Comparison of ENCODE assay signal across 18 mouse cellular contexts in genomic region chr6:99053998-99054397, GRCm38 (mm10).
"Had no signal": no experiment of that assay in that cellular context is flagged by ENCODE, and none has a peak within 500 bp of the region (broad histone marks: within the 10 kb centered on the region; RNA-seq: fewer than 3 reads in every experiment).

No protein-coding gene starts in this region.

- H3K4me1 ChIP-seq: limb, embryonic 10.5 days; neural tube, embryonic 13.5 days had no signal

- ATAC-seq: intestine, postnatal 0 days had no signal

- H3K27ac ChIP-seq: kidney, postnatal 0 days; layer of hippocampus, adult 2 months; limb, embryonic 10.5 days; limb, embryonic 13.5 days; liver, embryonic 13.5 days; neural tube, embryonic 13.5 days had no signal

- H3K4me2 ChIP-seq: limb, embryonic 13.5 days; liver, embryonic 13.5 days; midbrain, embryonic 11.5 days; neural tube, embryonic 13.5 days had no signal

- H3K4me3 ChIP-seq: layer of hippocampus, adult 2 months; limb, embryonic 10.5 days; limb, embryonic 13.5 days; liver, embryonic 13.5 days; neural tube, embryonic 13.5 days had no signal

- H3K9ac ChIP-seq: limb, embryonic 13.5 days; liver, embryonic 13.5 days; neural tube, embryonic 13.5 days had no signal

- H3K27me3 ChIP-seq: limb, embryonic 13.5 days; liver, embryonic 13.5 days; neural tube, embryonic 13.5 days had no signal

- H3K36me3 ChIP-seq: limb, embryonic 10.5 days; limb, embryonic 13.5 days; liver, embryonic 13.5 days; neural tube, embryonic 13.5 days had no signal

- DNase-seq: kidney, adult 2 months; kidney, postnatal 25 days; layer of hippocampus, adult 9-11 months; liver; liver, embryonic 13.5 days; lung, adult 2 months; lung, postnatal 14 days; lung, postnatal 4 days; midbrain, embryonic 14.5 days; thymus, adult 18-20 months; thymus, postnatal 36 days had no signal

- H3K9me3 ChIP-seq: limb, embryonic 10.5 days; limb, embryonic 13.5 days; liver, embryonic 13.5 days; neural tube, embryonic 13.5 days had no signal
